Mouse (Mus musculus) limb, embryonic 11.5 days (tissue): ENCODE measurements around the gene Abracl. TPM values are rescaled to one million over a fixed set of nuclear protein-coding genes. Genes with fewer than 3 reads are reported as not detected.

ENCODE experiments used
- ATAC-seq: fragments of 200-750 bp; cut with Nextera tagmentation; 2 replicates; pipeline ENCODE4 v1.8.0; 2017; ENCODE audit warnings: low read depth; ENCODE audit not compliant: insufficient number of reproducible peaks, low FRiP score, low TSS enrichment
- DNase-seq: peaks from one replicate; pipeline ENCODE4 v3.0.0-alpha.2; 2015; ENCODE audit warnings: low spot score
- H3K27ac ChIP-seq: fragments of 300-500 bp; sonication (generic); replicated peaks from 2 replicates; pipeline ENCODE4 v1.5.1; 2014; ENCODE audit warnings: low read depth, mild to moderate bottlenecking, low read length
- H3K27me3 ChIP-seq: fragments of 300-500 bp; sonication (generic); 2 replicates; pipeline ENCODE4 v1.6.1; 2014; ENCODE audit warnings: mild to moderate bottlenecking, low read length, mixed read lengths; ENCODE audit not compliant: control insufficient read depth, insufficient read depth
- H3K36me3 ChIP-seq: fragments of 300-500 bp; sonication (generic); 2 replicates; pipeline ENCODE4 v1.6.1; 2014; ENCODE audit warnings: mild to moderate bottlenecking, low read length, moderate library complexity, mixed read lengths; ENCODE audit not compliant: control insufficient read depth, insufficient read depth
- H3K4me1 ChIP-seq: fragments of 300-500 bp; sonication (generic); 2 replicates; pipeline ENCODE4 v1.6.1; 2014; ENCODE audit warnings: low read length, mixed read lengths; ENCODE audit not compliant: control insufficient read depth, insufficient read depth
- H3K4me2 ChIP-seq: fragments of 300-500 bp; sonication (generic); 2 replicates; pipeline ENCODE4 v1.6.1; 2014; ENCODE audit warnings: low read depth, mild to moderate bottlenecking, moderate library complexity; ENCODE audit not compliant: severe bottlenecking
- H3K4me3 ChIP-seq: fragments of 300-500 bp; sonication (generic); 2 replicates; pipeline ENCODE4 v1.5.1; 2014; ENCODE audit warnings: low read depth, low read length
- H3K9ac ChIP-seq: fragments of 300-500 bp; sonication (generic); 2 replicates; pipeline ENCODE4 v1.6.1; 2014; ENCODE audit warnings: mild to moderate bottlenecking, low read length
- H3K9me3 ChIP-seq: fragments of 300-500 bp; sonication (generic); 2 replicates; pipeline ENCODE4 v1.6.1; 2016; ENCODE audit warnings: low read length; ENCODE audit not compliant: control insufficient read depth
- WGBS: fragments of 180-500 bp; shearing (Covaris S2); extraction: QIAGEN DNeasy Blood & Tissue Kit; methylation state at CpG from one replicate; pipeline ENCODE4 v1.1.7; 2014; 5-methylcytosine and 5-hydroxymethylcytosine counted together
- polyA plus RNA-seq: library from polyadenylated mRNA; unstranded; fragments of >200 nt; fragmentation: Nextera tagmentation; extraction: Ambion mirVana; gene quantifications from 2 replicates; pipeline ENCODE4 v1.2.1, GENCODE M21; 2014

The Abracl gene
- polyA plus RNA-seq, 1 experiment from 2014 or later: 198 TPM

DNA sequence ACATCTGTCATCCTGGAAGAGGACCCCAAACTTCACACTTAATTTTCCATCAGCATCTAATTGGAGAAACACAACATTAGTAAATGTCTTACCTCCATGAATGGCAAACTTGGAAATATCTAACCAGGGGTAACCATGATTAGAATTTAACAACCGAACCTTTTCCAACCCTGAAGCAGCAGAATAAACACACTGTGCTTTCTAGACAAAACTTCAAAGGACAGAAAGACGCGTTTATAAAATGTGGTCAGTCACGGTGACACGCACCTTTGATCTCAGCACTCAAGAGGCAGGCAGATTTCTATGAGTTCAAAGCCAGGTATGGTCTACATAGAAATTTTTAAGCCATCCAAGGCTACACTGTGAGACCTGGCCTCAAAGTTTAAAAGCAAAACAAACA lies 11.3 kb downstream of the Abracl start:
- peaks cover under 1% of the 10 kb centered on the region; the same call in 1 of the 2 replicates for H3K36me3 ChIP-seq
- ATAC-seq: no peak
- no peak overlapping the region for H3K9ac ChIP-seq
- no peak overlapping the region for H3K27ac ChIP-seq
- no peak for DNase-seq
- 75% methylated on average over 5 of the region's 5 CpGs for WGBS
- no peaks in the 10 kb centered on the region for H3K9me3 ChIP-seq
- no peak overlapping the region for H3K4me3 ChIP-seq
- no peaks in the 10 kb centered on the region for H3K27me3 ChIP-seq
- no peak overlapping the region for H3K4me2 ChIP-seq
- H3K4me1 ChIP-seq: no peaks in the 10 kb centered on the region

DNA sequence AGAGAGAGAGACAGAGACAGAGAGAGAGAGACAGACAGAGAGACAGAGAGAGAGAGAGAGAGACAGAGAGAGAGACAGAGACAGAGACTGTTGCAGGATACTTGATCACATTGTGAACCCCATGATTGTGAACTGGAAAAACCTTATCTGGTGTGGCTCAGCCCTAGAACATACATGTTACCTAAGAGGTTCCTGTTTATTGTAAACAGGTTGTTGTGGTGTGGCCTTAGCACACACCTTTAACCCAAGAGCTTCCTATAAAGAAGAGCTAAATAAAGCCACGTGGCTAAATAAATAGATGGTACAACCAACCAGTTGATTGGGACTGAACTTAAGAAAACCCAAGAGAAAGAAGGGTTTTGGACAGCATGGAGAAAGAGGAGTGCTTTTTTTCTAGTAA lies 13.3 kb downstream of the Abracl start:
- H3K9me3 ChIP-seq: no peaks in the 10 kb centered on the region
- DNase-seq: no peak
- H3K36me3 ChIP-seq: no peaks in the 10 kb centered on the region
- 83% methylated on average over 1 of the region's 1 CpGs for WGBS
- H3K4me1 ChIP-seq: no peaks in the 10 kb centered on the region
- H3K27ac ChIP-seq: no peak overlapping the region
- no peak overlapping the region for H3K4me3 ChIP-seq
- H3K27me3 ChIP-seq: no peaks in the 10 kb centered on the region
- no peak overlapping the region for H3K9ac ChIP-seq
- no peak for ATAC-seq
- no peak overlapping the region for H3K4me2 ChIP-seq

DNA sequence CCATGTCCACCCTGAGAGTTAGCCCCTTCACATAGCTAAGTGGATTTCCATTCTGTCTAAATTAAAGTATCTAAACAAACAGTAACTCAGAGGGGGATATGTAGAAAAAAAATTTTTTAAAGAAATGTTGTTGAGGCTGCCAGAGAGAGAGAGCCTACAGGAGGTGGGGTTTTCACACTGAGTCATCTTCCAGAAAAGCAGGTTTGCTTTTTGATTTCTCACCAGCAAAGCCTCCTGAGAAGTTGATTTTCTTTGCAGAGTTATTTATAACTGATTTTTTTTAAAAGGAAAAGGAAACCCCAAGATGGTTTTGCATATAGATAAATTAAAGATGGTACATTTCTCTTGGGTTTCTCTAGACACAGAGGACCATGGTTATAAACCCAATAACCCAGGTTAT lies 15.0 kb downstream of the Abracl start:
- Histone ChIP-seq H3K36me3 (no peaks in the 10 kb centered on the region), H3K27ac (no peak overlapping the region), H3K4me2 (no peak overlapping the region), H3K4me1 (no peaks in the 10 kb centered on the region), H3K4me3 (no peak overlapping the region), H3K27me3 (no peaks in the 10 kb centered on the region), H3K9me3 (no peaks in the 10 kb centered on the region), H3K9ac (no peak overlapping the region)
- DNase-seq (no peak), ATAC-seq (no peak)

DNA sequence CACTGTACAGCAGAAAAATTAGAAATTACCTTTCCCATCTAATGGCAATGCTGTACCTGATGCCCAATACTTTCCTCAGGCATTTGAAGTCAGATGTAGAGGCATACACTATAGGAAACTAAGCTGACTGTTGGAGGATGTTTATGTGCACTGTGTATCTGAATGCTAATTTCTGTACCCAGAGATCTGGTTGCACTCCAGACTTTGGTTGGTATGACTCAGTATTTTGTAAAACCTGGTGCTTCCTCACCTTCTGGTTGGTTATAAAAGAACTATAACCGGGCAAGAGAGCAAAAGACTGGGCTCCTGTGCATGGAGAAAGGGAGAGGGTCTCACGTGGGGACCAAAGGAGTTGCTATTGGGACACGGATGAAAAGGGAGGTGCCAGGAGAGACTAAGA lies 15.8 kb downstream of the Abracl start:
- no peak overlapping the region for H3K9ac ChIP-seq
- no peak overlapping the region for H3K4me3 ChIP-seq
- no peak overlapping the region for H3K27ac ChIP-seq
- H3K4me1 ChIP-seq: no peaks in the 10 kb centered on the region
- 88% methylated on average over 3 of the region's 3 CpGs for WGBS
- ATAC-seq (no peak), DNase-seq (no peak)
- H3K4me2 ChIP-seq: no peak overlapping the region
- H3K9me3 ChIP-seq: no peaks in the 10 kb centered on the region
- no peaks in the 10 kb centered on the region for H3K36me3 ChIP-seq
- no peaks in the 10 kb centered on the region for H3K27me3 ChIP-seq

DNA sequence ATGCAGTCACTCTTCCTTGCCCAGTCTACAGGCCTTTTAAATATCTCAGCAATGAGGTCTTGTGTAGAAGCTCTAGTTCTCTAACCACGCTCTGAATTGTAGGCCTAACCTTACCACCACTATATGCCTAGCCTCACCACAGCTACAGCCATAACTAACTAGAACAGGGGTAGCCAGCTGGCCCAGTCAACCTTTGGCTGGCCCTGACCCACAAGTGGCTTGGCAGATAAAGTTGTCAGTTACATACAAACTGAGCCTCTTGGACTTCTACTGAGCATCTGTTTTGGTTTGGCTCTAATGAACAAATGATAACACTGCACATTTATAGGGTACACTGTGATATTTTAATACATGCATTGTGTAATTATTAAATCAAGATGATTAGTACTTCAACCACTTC lies 16.3 kb downstream of the Abracl start:
- WGBS: 82% methylated on average over 1 of the region's 1 CpGs
- H3K27me3 ChIP-seq: no peaks in the 10 kb centered on the region
- no peak overlapping the region for H3K4me2 ChIP-seq
- no peak overlapping the region for H3K27ac ChIP-seq
- no peak for DNase-seq
- H3K4me1 ChIP-seq: no peaks in the 10 kb centered on the region
- no peaks in the 10 kb centered on the region for H3K36me3 ChIP-seq
- no peak for ATAC-seq
- H3K9me3 ChIP-seq: no peaks in the 10 kb centered on the region
- no peak overlapping the region for H3K4me3 ChIP-seq
- no peak overlapping the region for H3K9ac ChIP-seq

DNA sequence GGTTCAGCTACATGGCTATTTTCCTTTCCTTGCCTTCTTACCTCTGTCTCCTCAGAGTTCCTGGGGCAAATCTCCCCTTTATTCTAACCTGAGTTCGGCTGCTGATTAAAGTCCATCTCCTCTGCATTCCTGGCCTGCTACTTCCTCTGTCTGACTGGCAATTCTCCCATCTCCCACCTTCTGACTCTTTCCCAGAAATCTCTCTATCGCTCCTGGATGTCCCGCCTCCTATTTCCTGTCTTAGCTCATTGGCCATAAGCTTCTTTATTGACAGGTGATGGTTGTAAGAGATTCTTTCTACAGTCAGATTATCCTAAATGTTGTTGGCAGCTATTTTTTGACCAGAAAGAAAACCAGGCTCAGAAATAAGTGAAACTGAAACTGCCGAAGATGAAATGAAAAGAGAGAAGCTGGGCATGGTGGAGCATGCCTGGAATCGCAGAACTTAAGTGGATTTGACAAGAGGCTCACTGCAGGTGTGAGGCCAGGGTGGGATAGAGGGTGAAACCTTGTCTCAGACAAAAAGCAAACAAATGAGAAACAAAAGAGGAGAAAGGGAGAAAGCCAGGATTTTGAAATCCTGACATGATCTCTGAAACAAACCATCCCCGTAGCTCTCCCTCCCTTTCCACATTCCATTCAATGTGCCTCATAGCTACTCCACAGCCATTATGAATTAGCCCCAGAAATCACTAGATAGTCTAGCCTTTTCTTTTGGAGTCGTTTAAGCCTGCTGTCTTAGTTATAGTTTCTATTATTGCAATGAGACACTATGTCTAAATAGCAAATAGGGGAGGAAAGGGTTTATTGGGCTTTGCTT lies 17.7 kb downstream of the Abracl start:
- Histone ChIP-seq H3K4me3 (no peak overlapping the region), H3K4me2 (no peak overlapping the region), H3K4me1 (no peaks in the 10 kb centered on the region), H3K9me3 (no peaks in the 10 kb centered on the region), H3K9ac (no peak overlapping the region), H3K27ac (no peak overlapping the region), H3K36me3 (no peaks in the 10 kb centered on the region), H3K27me3 (no peaks in the 10 kb centered on the region)
- WGBS: 87% methylated on average over 7 of the region's 7 CpGs
- DNase-seq (no peak), ATAC-seq (no peak)

DNA sequence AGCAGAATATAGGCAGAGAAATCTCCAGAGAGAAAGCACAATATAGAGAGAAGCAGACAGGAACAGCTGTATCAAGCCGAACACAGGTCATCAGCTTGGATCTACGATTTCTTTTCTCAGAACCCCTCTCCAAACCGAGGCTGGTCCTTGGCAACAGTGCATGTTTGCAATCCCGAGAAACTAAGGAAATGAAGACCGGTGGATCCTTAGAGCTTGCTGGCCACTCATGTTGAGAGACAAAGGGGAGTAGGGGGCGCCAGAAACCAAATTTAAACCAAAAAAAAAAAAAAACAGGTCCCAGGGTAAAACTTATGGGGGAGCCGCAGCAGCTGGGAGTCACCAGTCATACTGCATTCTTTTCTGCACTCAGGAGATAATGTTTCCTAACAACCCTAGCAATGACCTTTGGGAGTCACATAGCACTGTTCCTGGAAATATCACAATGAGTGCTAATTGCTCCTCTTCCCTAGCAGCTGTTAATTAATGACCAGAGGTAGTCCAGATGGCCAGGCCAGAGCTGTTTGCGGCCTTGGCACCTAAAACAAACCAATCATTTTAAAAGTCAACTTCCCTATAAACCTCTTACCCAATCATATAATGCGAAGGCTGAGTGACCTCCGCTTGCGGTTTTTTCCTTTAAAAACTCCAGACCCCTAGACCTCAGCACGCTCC lies 19.0 kb downstream of the Abracl start:
- Histone ChIP-seq H3K9me3 (no peaks in the 10 kb centered on the region), H3K4me2 (no peak overlapping the region), H3K4me1 (no peaks in the 10 kb centered on the region), H3K4me3 (no peak overlapping the region), H3K27me3 (no peaks in the 10 kb centered on the region), H3K36me3 (no peaks in the 10 kb centered on the region), H3K9ac (no peak overlapping the region), H3K27ac (no peak overlapping the region)
- ATAC-seq (peak; percentile 26; the same call in 1 of the 2 replicates), DNase-seq (no peak)
- WGBS: 73% methylated on average over 12 of the region's 12 CpGs

DNA sequence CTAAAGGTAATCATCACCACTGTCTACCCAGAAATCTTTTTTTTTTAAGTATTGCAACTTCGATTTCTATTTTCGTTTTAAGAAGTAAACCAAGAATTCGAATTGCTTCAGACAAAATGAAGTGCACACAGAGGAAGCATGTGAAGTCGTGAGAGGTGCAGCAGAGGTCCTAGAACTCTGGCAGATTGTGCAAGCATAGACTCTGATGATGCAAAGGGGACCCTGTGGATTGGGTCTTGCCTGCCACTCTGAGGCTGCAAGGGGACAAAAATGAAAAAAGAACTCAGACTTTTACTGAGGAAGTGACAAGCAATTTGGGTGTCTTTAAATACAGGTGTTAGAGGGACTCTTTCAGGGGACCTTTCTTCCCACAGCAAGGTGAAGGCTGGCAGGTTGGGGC lies 32.5 kb downstream of the Abracl start:
- no peak overlapping the region for H3K4me2 ChIP-seq
- H3K27ac ChIP-seq: no peak overlapping the region
- DNase-seq (no peak), ATAC-seq (no peak)
- H3K9me3 ChIP-seq: no peaks in the 10 kb centered on the region
- H3K4me3 ChIP-seq: no peak overlapping the region
- no peaks in the 10 kb centered on the region for H3K36me3 ChIP-seq
- no peaks in the 10 kb centered on the region for H3K4me1 ChIP-seq
- no peak overlapping the region for H3K9ac ChIP-seq
- no peaks in the 10 kb centered on the region for H3K27me3 ChIP-seq
- WGBS: 84% methylated on average over 4 of the region's 4 CpGs
